Mouse (Mus musculus): ENCODE data around the gene Rasal3.

Rasal3 gene

GRCm38 (mm10) chr17:32354211-32354610, 49.2 kb downstream of the Rasal3 start:
- no peak for DNase-seq (ENCODE audit: low spot score)

DNA sequence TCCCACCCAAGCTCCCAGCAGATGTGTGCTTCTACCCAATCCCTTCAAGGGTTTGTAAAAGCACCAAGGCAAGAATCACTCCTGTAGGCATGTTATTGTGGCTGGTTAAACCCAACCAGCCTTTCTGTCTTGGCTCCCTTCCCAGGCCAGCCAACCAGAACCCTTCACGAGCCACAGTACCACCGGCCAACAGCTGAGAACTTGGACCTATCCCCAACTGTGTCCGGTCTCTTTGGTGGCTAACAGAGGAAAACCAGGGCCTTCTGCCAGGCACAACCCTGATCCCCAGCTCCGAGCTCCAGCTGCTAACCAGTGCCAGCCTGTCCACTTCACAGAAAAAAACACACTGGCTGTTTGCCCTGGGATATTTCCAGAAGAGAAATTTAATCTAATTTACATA, 49.7 kb downstream of the Rasal3 start:
- no peak for DNase-seq (ENCODE audit: low spot score)

GRCm38 (mm10) chr17:32351726-32352125, 51.7 kb downstream of the Rasal3 start:
- no peak for DNase-seq (ENCODE audit: low spot score)

DNA sequence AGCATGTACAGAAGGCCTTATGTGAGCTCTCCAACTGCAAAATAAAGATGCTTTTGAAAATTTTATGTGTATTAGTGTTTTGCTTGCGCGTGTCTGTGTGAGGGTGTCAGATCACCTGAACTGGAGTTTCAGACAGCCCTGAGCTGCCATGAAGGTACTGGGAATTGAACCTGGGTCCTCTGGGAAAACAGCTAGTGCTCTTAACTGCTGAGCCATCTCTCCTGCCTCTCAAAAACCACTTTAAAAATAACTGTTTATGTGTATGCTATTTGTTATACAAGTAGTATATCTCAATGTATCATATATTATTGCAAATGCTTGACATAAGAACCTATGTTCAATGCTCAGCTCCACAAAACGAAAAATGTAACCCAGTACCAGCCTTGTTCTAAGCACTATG, 52.1 kb downstream of the Rasal3 start:
- no peak for DNase-seq (ENCODE audit: low spot score)

DNA sequence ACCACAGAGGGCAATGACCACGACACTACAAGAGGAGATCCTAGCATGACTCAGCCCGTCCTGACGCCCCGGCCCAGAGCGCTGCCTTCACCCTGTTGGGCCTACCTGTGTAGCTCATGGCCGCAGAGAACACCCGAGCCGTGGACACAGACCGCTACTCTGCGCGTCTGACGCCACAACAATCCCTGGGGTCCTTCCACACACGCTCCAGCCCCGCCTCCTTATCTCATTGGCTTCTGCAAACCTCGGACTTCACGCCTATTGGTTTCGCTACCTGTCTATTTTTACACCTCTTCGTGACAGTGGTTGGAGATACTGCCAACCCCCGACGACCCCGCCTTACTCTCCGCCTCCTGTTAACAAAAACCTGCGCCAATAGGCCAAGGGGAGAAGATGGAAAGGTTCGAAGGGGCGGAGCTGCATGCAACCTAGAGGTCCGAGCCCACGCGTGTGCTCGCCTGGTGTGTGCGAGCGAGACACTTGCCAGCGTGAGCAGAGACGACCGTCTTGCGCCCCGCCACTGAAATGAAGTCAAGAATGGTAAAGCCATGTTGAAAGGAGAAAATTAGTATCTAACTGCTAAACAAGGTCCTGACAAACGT, 52.9 kb downstream of the Rasal3 start, which contains the start of gene Akap8l:
Gene Akap8l (minus strand): TSS at position 226 of the 602 bp plus-strand sequence.
- DNase-seq (ENCODE audit: low spot score) = peak; percentile 99

- no peak for DNase-seq (ENCODE audit: low spot score)
These were observed 53.5 kb downstream of the Rasal3 start for GRCm38 (mm10) chr17:32349851-32350381.

DNA sequence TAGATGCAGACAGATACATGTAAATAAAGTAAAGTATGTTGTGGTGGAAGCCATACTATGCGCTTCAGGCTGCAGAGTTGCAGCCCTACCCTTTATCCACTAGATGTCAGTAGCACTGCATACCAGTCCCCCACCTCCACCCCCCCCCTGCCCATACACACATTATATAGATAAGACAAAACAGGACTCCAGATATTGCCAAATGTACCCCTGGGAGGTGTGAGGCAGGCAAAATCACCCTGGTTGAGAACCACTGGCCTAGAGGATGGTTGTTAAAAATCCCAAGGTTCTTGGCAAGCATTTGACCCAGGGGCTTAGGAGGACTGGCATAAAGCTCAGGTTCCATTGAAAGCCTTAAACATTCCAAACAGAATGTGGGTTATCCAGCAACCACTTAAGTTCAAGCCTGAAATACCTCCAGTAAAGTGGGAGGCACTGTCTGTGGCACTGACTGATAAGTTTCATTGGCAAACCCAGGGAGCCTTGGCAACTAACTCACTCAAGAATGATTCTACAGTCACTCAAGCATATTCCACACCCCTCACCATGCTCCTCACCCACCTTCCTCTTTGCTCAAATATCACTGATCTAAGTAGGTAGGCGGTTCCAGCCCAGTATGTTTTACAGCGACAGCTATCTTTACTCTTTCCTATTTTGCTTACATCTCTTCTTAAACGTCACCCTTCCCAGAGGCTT, 54.2 kb downstream of the Rasal3 start:
- no peak for DNase-seq (ENCODE audit: low spot score)

DNA sequence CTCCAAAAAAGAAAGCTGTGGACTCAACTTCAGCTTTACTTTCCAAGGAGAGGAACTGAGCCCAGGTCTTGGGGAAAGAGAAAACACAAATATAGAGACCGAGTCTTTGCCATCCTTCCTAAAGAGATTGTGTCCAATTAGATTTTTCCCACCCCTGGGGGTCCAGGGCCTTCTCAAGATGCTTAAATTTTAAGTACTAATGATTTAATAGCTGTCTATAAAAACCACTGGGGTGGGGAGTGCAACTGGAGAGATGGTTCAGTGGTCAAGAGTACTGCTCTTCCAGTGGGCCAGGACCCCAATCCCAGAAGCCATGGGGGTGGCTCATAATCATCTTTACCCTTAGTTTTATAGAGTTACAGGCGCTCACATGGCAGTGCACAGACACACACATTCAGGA, 55.0 kb downstream of the Rasal3 start:
- no peak for DNase-seq (ENCODE audit: low spot score)

- no peak for DNase-seq (ENCODE audit: low spot score)
These were observed 62.3 kb downstream of the Rasal3 start for GRCm38 (mm10) chr17:32341102-32341501.
